Mouse (Mus musculus) right cerebral cortex, postnatal 4 days (tissue): Measurements from ENCODE around the gene Psors1c2.

Experiments used
- DNase-seq: peaks from one replicate; pipeline ENCODE4 v3.0.0-alpha.2; 2022

Gene Psors1c2

DNA sequence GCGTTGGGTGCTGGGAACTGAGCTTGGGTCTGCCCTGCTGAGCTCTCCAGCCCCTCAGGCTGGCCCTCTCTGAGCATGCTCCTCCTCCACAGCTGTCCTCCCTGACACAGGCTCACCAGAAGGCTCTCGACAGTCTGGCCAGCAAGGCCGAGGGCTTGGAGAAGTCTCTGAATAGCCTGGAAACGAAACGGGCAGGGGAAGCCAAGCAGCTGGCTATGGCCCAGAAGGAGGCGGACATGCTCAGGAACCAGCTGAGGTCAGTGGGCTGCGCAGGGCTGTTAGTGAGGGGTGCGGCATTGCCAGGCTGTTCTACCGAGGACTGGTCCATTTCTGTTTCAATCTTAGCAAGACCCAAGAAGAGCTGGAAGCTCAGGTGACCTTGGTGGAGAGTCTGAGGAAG, 8.6 kb upstream of the Psors1c2 start:
- DNase-seq, result no peak

- DNase-seq, result no peak
Measured at GRCm38 (mm10) chr17:35526644-35527043, 6.4 kb upstream of the Psors1c2 start.

DNA sequence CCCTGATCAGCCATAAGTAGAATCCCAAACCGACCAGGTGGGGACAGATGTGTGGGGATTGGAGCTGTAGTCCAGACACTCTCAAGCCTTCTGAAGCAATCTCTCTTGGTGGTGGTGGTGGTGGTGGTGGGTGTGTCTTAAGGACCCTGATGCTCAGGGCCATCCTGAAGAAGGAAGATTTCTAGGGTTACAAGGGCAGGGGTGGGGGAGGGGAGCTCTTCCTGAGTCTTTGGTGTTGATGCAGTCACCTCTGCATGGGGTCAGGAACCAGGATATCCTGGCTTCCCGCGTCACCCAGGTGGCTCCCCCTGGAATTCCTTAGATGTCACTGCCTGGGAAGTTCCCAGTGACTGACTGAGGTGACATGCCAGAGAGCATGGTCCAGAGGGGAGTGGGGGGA, 641 bp upstream of the Psors1c2 start:
- no peak for DNase-seq

- DNase-seq, result peak; percentile 84
Measured at GRCm38 (mm10) chr17:35534343-35534742, 1.3 kb downstream of the Psors1c2 start.

DNA sequence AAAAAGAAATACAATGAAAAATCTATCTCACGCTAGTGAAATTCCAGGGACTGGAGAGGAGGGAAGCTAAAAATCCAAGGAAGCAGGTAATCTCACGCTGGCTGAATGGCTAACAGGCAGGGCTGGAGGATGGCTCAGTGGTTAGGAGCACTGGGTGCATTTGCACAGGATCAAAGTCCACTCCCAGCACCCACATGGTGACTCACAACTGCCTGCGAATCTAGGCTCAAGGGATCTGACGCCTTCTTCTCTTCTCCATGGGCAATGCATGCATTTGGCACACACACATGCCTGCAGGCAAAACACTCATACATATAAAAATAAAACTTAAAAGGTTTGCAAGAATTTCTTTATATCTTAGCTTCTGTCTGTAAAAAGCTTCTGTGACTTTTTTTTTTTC, 4.4 kb downstream of the Psors1c2 start:
- DNase-seq, result no peak

- DNase-seq, result no peak
Measured at GRCm38 (mm10) chr17:35538476-35538875, 5.5 kb downstream of the Psors1c2 start.

DNA sequence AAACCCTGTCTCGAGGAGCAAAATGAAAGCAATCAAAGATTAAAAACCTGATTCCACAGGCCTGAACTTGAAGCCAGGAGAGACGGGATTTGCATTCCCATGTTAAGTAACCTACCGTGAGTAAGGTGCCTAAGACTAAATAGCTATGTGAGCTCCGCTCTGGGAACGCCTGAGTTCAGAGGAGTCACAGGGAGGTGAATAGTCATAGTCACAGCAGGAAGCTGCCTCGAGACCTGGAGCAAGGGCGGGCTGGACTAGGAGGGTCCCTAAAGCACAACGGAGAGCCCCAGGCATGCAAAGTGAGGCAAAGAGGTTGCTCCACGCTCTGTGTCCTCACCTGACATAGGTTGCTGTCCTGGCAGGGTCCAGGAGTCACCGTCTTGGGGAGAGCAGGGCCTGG, 6.5 kb downstream of the Psors1c2 start:
- DNase-seq, result no peak

- no peak for DNase-seq
Measured at GRCm38 (mm10) chr17:35542761-35543411, 9.9 kb downstream of the Psors1c2 start.

DNA sequence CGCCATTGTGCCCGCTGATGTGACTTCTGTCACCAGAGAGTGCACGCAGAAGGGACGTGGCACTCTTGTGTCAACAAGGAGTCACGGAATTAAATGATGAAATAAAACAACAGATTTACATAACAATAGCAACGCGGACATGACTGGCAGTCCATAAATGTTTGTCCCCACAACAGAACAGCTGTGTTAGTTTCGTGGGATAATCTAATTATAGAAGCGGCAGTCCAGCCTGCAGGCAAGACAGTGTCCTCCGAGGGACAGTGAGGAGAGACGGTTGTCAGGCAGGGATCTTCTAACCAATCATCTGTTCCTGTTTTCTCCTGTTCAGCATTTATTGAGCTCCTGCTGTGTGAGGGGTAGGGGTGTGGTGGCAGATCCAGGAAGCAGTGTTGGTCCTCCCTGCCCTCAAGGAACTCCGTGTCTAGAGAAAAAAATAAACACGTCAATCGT, 10.4 kb downstream of the Psors1c2 start:
- no peak for DNase-seq

DNA sequence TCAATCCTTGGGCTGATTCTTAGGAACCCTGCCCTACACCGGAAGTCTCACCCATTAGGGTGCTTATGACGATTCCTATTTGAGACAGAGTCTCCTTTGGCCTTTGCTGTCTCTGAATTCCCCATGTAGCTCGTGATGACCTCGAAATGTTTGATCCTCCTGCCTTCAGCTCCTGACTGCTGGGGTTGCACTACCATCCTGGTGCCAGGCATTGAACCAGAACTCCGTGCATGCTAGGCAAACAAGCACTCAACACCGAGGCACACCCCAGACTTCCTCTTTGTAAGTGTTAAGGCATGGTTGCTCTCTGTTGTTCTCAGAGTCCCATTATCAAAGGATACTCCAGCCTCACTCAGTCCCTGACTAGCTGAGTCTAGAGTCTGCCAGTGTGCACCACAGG, 11.0 kb downstream of the Psors1c2 start:
- DNase-seq, result no peak

GRCm38 (mm10) chr17:35544680-35545079, 11.7 kb downstream of the Psors1c2 start:
- peak; percentile 73 for DNase-seq

DNA sequence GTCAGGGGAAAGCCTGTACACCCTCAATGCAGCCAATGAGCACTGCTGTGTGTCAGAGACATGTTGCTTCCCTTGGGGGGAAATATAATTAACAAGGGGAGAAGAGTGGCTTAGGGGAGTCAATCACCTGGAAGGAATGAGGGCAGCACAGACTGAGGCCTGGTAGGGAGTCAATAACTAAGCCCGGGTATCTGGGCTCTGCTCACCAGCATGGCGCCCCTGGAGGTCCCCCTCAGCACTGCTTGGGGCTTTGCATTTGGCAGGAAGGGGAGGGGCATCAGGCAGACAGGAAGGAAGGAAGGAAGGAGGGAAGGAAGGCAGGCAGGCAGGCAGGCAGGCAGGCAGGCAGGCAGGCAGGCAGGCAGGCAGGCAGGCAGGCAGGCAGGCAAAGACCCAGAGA, 14.5 kb downstream of the Psors1c2 start:
- no peak for DNase-seq

DNA sequence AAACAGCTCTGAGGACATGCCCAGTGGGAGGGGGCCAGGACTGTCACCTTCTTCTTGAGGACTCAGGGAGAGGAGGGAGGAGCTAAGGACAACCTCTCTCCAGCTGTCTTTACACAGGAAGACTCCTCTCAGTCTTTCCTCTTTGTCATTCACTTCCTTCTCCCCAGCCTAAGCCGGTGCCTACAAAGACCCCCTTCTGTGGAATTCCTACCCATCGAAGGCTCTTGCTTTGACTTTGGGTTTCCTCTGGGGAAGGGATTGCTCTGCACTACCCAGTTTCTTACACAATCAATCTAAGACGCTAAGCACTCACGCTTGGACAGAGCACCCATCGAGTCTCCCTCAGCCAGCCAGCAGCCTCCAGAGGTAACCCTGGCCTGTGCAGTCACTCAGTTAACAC, 15.6 kb downstream of the Psors1c2 start:
- DNase-seq, result no peak

DNA sequence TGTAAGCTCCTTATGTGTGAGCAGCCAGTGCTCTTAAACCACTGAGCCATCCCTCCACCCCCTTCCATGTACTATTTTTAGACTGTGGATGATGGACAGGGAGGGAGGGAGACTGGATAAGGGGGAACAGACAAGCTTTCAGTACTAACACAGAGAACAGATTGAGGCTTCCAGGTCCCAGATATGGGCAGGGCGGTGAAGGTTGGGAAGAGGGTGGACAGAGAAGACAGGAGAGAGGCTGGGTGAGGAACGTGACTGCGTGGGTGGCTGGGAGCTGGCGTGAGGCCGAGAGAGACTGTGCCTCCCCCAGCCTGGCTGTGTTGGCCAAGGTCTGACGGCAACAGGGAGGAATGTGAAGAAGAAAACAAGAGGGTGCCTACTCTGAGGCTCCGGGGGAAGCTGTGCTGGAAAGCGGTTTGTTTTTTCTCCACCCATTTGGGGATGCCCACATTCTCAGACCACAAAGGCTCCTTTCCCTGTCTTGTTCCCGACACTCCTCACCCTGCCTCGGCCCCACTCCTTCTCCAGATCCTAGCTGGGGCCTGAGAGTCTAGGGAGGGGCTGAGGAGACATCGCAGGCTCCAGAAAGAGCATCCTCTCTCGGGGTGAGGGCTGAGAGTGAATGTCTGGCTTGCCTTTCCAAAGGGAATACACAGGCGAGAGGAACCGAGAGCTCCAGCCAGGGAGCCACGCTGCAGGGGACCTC, 16.6 kb downstream of the Psors1c2 start:
- DNase-seq, result peak; percentile 70

GRCm38 (mm10) chr17:35550143-35550494, 17.1 kb downstream of the Psors1c2 start:
- DNase-seq, result no peak

DNA sequence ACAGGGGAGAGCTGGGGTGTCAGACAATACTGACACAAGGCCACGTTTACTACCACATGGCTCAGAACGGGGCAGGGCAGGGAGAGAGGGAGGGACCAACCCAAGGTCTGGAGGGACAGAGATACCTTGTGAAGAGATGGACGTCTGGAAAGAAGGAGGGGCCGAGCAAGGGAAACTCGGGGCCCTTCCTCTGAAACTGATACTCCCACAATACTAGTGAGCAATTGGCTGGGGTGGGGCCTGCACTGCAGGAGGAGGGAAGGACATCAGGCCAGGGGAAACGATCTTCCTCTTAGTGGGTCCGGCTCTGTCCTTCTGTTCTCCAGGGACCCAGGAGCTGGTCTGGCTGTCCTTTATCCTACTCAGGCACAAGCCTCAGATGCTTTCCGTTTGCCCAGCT, 17.9 kb downstream of the Psors1c2 start:
- no peak for DNase-seq

- DNase-seq, result no peak
Measured at GRCm38 (mm10) chr17:35551881-35552414, 18.9 kb downstream of the Psors1c2 start, which contains the start of gene Cdsn. Gene Cdsn (plus strand): TSS chr17:35552128.

GRCm38 (mm10) chr17:35554321-35554720, 21.3 kb downstream of the Psors1c2 start:
- DNase-seq, result no peak

- no peak for DNase-seq
Measured at GRCm38 (mm10) chr17:35554761-35555397, 21.9 kb downstream of the Psors1c2 start.

DNA sequence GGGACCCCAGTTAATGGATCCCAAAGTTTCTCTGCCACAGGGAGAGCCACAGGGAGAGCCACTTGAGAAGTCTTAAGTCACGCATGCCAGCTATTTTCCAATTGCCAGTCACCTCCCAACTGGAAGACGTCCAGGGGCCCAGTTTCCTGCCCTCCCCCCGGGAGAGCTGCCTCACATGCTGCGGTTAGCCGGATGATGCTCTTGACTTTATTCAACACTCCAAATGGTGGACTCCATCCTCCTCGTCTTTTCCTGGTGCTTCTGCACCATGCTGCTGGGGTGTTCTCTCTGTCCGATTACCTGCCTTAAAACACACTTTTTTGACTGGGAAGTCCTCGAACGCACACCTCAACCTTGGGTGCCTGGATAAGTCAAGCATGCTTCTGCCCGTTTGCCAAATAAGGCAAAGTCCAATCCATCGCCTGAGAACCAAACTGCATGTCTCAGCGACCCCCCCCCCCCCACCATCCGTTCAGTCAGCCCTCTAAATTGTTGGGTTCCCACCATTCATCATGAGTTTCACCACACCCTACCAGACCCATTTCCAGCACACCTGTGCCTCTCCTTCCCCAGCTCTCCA, 23.3 kb downstream of the Psors1c2 start:
- DNase-seq, result no peak

DNA sequence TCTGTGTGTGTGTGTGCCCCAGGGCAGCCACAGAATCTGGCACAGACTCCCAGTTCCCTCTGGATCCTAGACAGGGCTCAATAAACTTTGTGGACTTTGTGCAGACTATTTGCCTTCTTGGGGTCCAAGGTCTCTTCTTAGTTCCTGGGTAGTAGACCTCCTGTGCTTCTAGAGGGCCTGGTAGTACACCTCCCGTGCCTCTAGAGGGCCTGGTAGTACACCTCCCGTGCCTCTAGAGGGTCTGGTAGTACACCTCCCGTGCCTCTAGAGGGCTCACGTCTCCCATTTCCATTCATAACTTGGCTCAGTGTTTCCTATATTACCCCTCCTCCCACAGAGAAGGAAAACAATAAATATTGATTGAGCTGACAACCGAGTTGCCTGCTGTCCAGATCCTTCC, 23.8 kb downstream of the Psors1c2 start:
- peak; percentile 53 for DNase-seq

DNA sequence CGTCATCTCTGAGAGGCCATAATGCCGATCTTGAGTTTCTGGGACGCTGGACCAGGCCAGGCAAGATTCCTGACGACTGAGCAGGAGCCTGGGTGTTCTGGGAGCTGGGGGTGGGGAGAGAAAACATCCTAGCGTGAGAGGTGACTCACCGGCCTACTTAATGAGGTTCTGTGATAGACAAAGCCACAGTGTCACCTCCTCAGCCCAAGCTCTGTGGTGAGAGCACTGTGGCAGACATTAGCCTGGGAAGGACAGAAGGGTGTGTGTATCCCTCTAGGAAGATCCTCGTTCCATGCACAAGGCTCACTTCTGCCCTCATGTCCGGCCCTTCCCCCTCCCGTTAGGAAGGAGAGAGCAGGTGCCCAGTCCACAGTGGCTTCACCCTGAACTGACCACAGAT, 24.4 kb downstream of the Psors1c2 start:
- DNase-seq, result no peak

- no peak for DNase-seq
Measured at GRCm38 (mm10) chr17:35558216-35558615, 25.2 kb downstream of the Psors1c2 start.

- no peak for DNase-seq
Measured at GRCm38 (mm10) chr17:35567150-35567549, 34.1 kb downstream of the Psors1c2 start, which contains the start of gene 2300002M23Rik. Gene 2300002M23Rik (plus strand): TSS chr17:35567450.
